Mouse (Mus musculus) urinary bladder, postnatal 0 days (tissue): ENCODE data around the gene Ralgapa2. TPM values are rescaled to one million over a fixed set of nuclear protein-coding genes. Genes with fewer than 3 reads are reported as not detected.

ENCODE experiments used
- polyA plus RNA-seq: library from polyadenylated mRNA; unstranded; fragments of >200 nt; fragmentation: Nextera tagmentation; extraction: Ambion mirVana; gene quantifications from 2 replicates; pipeline ENCODE4 v1.2.1, GENCODE M21; 2015

Gene Ralgapa2
- polyA plus RNA-seq: 3.3 and 4.0 TPM in 2 replicates

DNA sequence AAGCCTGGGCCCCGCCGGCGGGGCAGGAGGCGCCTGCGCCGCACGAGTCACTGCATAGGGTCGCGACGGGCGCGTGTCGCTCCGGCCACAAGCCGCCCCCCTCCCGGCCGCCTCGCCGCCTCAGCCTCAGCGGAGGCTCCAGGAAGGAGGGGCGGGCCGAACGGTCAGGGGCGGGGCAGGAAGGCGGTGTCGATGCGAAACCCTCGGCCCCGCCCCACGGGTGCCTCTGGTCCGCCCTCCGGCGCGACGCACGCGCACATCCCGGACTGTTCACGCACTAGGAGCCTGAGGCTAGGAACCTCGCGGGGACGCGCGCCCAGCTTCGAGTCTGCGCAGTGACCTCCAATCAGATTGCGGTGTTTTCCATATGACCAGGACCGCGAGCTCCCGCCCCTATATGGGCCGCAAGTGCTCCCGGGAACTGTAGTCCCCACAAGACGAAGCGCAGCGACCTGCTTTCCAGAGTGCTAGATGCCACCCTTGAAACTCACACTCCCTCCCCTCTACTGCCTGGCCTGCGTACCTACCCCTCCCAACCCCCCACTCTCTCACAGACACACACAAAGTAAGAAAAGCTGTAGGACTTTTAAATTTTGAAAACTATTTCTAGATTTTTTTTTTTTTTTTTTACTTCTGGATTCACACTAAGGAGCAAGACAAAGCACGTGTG is at the start of gene Ralgapa2:
Gene Ralgapa2, minus strand, starts transcription at position 434 of the 670 bp plus-strand sequence.

GRCm38 (mm10) chr2:146221076-146221928 is 290.8 kb downstream of the Ralgapa2 start, which contains the start of gene Insm1:
Gene Insm1, plus strand, starts transcription at chr2:146221921.

